Mouse (Mus musculus): ENCODE data around the gene Mtx3.

The Mtx3 gene

GRCm38 (mm10) chr13:92884930-92885329, 40.4 kb downstream of the Mtx3 start:
- no peak for DNase-seq

GRCm38 (mm10) chr13:92899087-92899486, 54.5 kb downstream of the Mtx3 start:
- DNase-seq, result no peak

- DNase-seq, result no peak
Measured at GRCm38 (mm10) chr13:92903291-92903690, 58.7 kb downstream of the Mtx3 start.

GRCm38 (mm10) chr13:92905944-92906343, 61.4 kb downstream of the Mtx3 start:
- DNase-seq, result no peak

- no peak for DNase-seq
Measured at GRCm38 (mm10) chr13:92907366-92907765, 62.8 kb downstream of the Mtx3 start.

All from layer of hippocampus, adult 9-11 months (tissue).